Mouse (Mus musculus) spleen, adult 18-20 months (tissue): ENCODE measurements around the gene Mbnl1.
"Not testable (repeated sequence)": the region's sequence is repeated elsewhere in the genome, so short reads cannot be mapped to it uniquely, and the experiment has no call there.

Experiments used
- DNase-seq, 2 experiments: peaks; one replicate each; pipeline ENCODE4 v3.0.0; 2022; ENCODE audit warnings: mixed read lengths in 2 of 2

Mbnl1 gene

GRCm38 (mm10) chr3:60494774-60495535 lies 22.3 kb downstream of the Mbnl1 start:
- DNase-seq = not testable (repeated sequence)

- no peak for DNase-seq
Observed at GRCm38 (mm10) chr3:60496197-60496596, 23.6 kb downstream of the Mbnl1 start.

- no peak for DNase-seq
Observed at GRCm38 (mm10) chr3:60498151-60498550, 25.5 kb downstream of the Mbnl1 start.

GRCm38 (mm10) chr3:60498646-60499045 lies 26.0 kb downstream of the Mbnl1 start:
- DNase-seq = no peak

GRCm38 (mm10) chr3:60499157-60499578 lies 26.5 kb downstream of the Mbnl1 start:
- DNase-seq = no peak

GRCm38 (mm10) chr3:60499718-60500450 lies 27.3 kb downstream of the Mbnl1 start:
- no peak for DNase-seq

- DNase-seq = peak; percentile 76 to 81
Observed at GRCm38 (mm10) chr3:60500571-60501527, 28.2 kb downstream of the Mbnl1 start.

GRCm38 (mm10) chr3:60501561-60502151 lies 29.0 kb downstream of the Mbnl1 start:
- peak in 1 of 2 experiments; percentile 47 for DNase-seq

- DNase-seq = no peak
Observed at GRCm38 (mm10) chr3:60502155-60502987, 29.7 kb downstream of the Mbnl1 start.

- no peak for DNase-seq
Observed at GRCm38 (mm10) chr3:60503196-60503595, 30.6 kb downstream of the Mbnl1 start.

- DNase-seq = no peak
Observed at GRCm38 (mm10) chr3:60504775-60505430, 32.3 kb downstream of the Mbnl1 start.

- DNase-seq = no peak
Observed at GRCm38 (mm10) chr3:60506821-60507220, 34.2 kb downstream of the Mbnl1 start.

- no peak for DNase-seq
Observed at GRCm38 (mm10) chr3:60507496-60507895, 34.9 kb downstream of the Mbnl1 start.

GRCm38 (mm10) chr3:60507979-60508378 lies 35.3 kb downstream of the Mbnl1 start:
- DNase-seq = no peak

GRCm38 (mm10) chr3:60511197-60511596 lies 38.6 kb downstream of the Mbnl1 start:
- no peak for DNase-seq

GRCm38 (mm10) chr3:60513337-60513736 lies 40.7 kb downstream of the Mbnl1 start:
- no peak for DNase-seq

- DNase-seq = no peak
Observed at GRCm38 (mm10) chr3:60513746-60514145, 41.1 kb downstream of the Mbnl1 start.

- DNase-seq = no peak
Observed at GRCm38 (mm10) chr3:60515430-60515829, 42.8 kb downstream of the Mbnl1 start.

- peak; percentile 71 to 75 for DNase-seq
Observed at GRCm38 (mm10) chr3:60516054-60516674, 43.5 kb downstream of the Mbnl1 start.

- DNase-seq = no peak
Observed at GRCm38 (mm10) chr3:60517234-60517787, 44.7 kb downstream of the Mbnl1 start.
